8 mouse cellular contexts compared by ENCODE assay signal in genomic region chr4:59035786-59036350, GRCm38 (mm10). TPM values are rescaled to one million over a fixed set of nuclear protein-coding genes. Genes with fewer than 3 reads are reported as not detected.
DNase-seq lines count a peak whose midpoint lies in the region; ATAC-seq lines count a peak whose summit lies in the region.

No protein-coding gene starts in this region.

- peak overlapping the region; percentile 81 for H3K4me2 ChIP-seq in heart, embryonic 13.5 days
- H3K4me2 ChIP-seq in hindbrain, embryonic 13.5 days, result peak overlapping the region; percentile 62
- peak overlapping the region; percentile 60 for H3K4me2 ChIP-seq in midbrain, embryonic 14.5 days (ENCODE audit: low read length)

- H3K9me3 ChIP-seq in heart, embryonic 13.5 days, result no peaks in the 10 kb centered on the region
- peaks cover 2% of the 10 kb centered on the region; the same call in 1 of the 2 replicates for H3K9me3 ChIP-seq in hindbrain, embryonic 13.5 days
- no peaks in the 10 kb centered on the region for H3K9me3 ChIP-seq in midbrain, embryonic 14.5 days (ENCODE audit: control insufficient read depth, low read length)

- H3K4me3 ChIP-seq in heart, embryonic 13.5 days, result peak overlapping the region; percentile 83
- peak overlapping the region; percentile 78 for H3K4me3 ChIP-seq in hindbrain, embryonic 13.5 days
- H3K4me3 ChIP-seq in midbrain, embryonic 14.5 days (replicated peaks; ENCODE audit: low read depth, low read length), result peak overlapping the region; percentile 80

- H3K27ac ChIP-seq in heart, embryonic 13.5 days (replicated peaks), result no peak overlapping the region
- peak overlapping the region; percentile 97 for H3K27ac ChIP-seq in hindbrain, embryonic 13.5 days
- peak overlapping the region; percentile 96 for H3K27ac ChIP-seq in midbrain, embryonic 14.5 days (replicated peaks; ENCODE audit: low read depth, low read length)

- peaks cover 8% of the 10 kb centered on the region for H3K36me3 ChIP-seq in heart, embryonic 13.5 days
- peaks cover 22% of the 10 kb centered on the region for H3K36me3 ChIP-seq in hindbrain, embryonic 13.5 days
- H3K36me3 ChIP-seq in midbrain, embryonic 14.5 days (ENCODE audit: control insufficient read depth, insufficient read depth, low read length), result peaks cover 11% of the 10 kb centered on the region

- DNase-seq in heart, adult 9 months (ENCODE audit: low spot score in 2 of 2), result no peak
- DNase-seq in 3T3-L1 (ENCODE audit: low read depth, low spot score), result peak; percentile 34
- peak; percentile 28 for DNase-seq in brain, adult 2 months (ENCODE audit: low read depth, low spot score)
- DNase-seq in midbrain, embryonic 14.5 days, result no peak
- no peak for DNase-seq in layer of hippocampus, adult 9-10 months (ENCODE audit: low spot score)
- no peak for DNase-seq in gastrocnemius, postnatal 25 days

- WGBS in heart, embryonic 13.5 days, result 70% methylated on average over 18 of the region's 18 CpGs
- WGBS in hindbrain, embryonic 13.5 days, result 56% methylated on average over 18 of the region's 18 CpGs
- WGBS in midbrain, embryonic 14.5 days, result 55% methylated on average over 18 of the region's 18 CpGs

- H3K9ac ChIP-seq in heart, embryonic 13.5 days, result peak overlapping the region; percentile 91
- H3K9ac ChIP-seq in hindbrain, embryonic 13.5 days, result peak overlapping the region; percentile 96
- peak overlapping the region; percentile 96 for H3K9ac ChIP-seq in midbrain, embryonic 14.5 days (replicated peaks; ENCODE audit: low read length)

- no peaks in the 10 kb centered on the region for H3K27me3 ChIP-seq in heart, embryonic 13.5 days (replicated peaks)
- no peaks in the 10 kb centered on the region for H3K27me3 ChIP-seq in hindbrain, embryonic 13.5 days
- H3K27me3 ChIP-seq in midbrain, embryonic 14.5 days (ENCODE audit: control insufficient read depth, insufficient read depth, low read length), result no peaks in the 10 kb centered on the region

- ATAC-seq in heart, embryonic 13.5 days (ENCODE audit: extremely low read depth, insufficient number of reproducible peaks, low FRiP score, low TSS enrichment), result no peak
- peak; percentile 34 for ATAC-seq in hindbrain, embryonic 13.5 days (ENCODE audit: low FRiP score)
- peak; percentile 41 for ATAC-seq in midbrain, embryonic 14.5 days (ENCODE audit: low FRiP score, low TSS enrichment)

- peaks cover 11% of the 10 kb centered on the region for H3K4me1 ChIP-seq in heart, embryonic 13.5 days
- peaks cover 12% of the 10 kb centered on the region for H3K4me1 ChIP-seq in hindbrain, embryonic 13.5 days (replicated peaks)
- 0 out of 2 replicates have a peak, but pooled peaks cover 3% of the 10 kb centered on the region for H3K4me1 ChIP-seq in midbrain, embryonic 14.5 days (ENCODE audit: control insufficient read depth, insufficient read depth, low read length)

RNA-seq across cellular contexts. Expression of gene Gng10, which starts 1.0 kb away (rescaled TPM):
- polyA plus RNA-seq in heart, embryonic 13.5 days (2015; fragmentation: Nextera tagmentation; extraction: Ambion mirVana), result 46.6 and 47.8 TPM in 2 replicates
- polyA plus RNA-seq in hindbrain, embryonic 13.5 days (2015; fragmentation: Nextera tagmentation; extraction: Ambion mirVana), result 150 and 154 TPM in 2 replicates
- 184 and 230 TPM in 2 replicates for polyA plus RNA-seq in midbrain, embryonic 14.5 days (2014; fragmentation: Nextera tagmentation; extraction: Ambion mirVana)
- total RNA-seq in gastrocnemius, postnatal 25 days (2021), result 10 to 100 TPM in 1 of 2 experiments, 1 to 10 TPM in 1; 8.3 to 11.9 TPM

RNA-seq across cellular contexts. Expression of gene Gm20503, which starts 32.9 kb away (rescaled TPM):
- 11.0 and 11.6 TPM in 2 replicates for polyA plus RNA-seq in heart, embryonic 13.5 days (2015; fragmentation: Nextera tagmentation; extraction: Ambion mirVana)
- 9.2 and 10.6 TPM in 2 replicates for polyA plus RNA-seq in hindbrain, embryonic 13.5 days (2015; fragmentation: Nextera tagmentation; extraction: Ambion mirVana)
- polyA plus RNA-seq in midbrain, embryonic 14.5 days (2014; fragmentation: Nextera tagmentation; extraction: Ambion mirVana), result 4.6 and 5.2 TPM in 2 replicates
- 1 to 10 TPM in 1 of 2 experiments, under 1 TPM in 1; 0.78 to 1.3 TPM for total RNA-seq in gastrocnemius, postnatal 25 days (2021)

RNA-seq across cellular contexts. Expression of gene Dnajc25, which starts 41.0 kb away (rescaled TPM):
- polyA plus RNA-seq in heart, embryonic 13.5 days (2015; fragmentation: Nextera tagmentation; extraction: Ambion mirVana), result 9.0 and 10.6 TPM in 2 replicates
- polyA plus RNA-seq in hindbrain, embryonic 13.5 days (2015; fragmentation: Nextera tagmentation; extraction: Ambion mirVana), result 5.5 and 6.4 TPM in 2 replicates
- polyA plus RNA-seq in midbrain, embryonic 14.5 days (2014; fragmentation: Nextera tagmentation; extraction: Ambion mirVana), result 5.7 and 6.3 TPM in 2 replicates
- total RNA-seq in gastrocnemius, postnatal 25 days (2021), result 10 to 100 TPM; 10.5 to 11.1 TPM

RNA-seq across cellular contexts. Expression of gene Ptgr1, which starts 48.9 kb away (rescaled TPM):
- polyA plus RNA-seq in heart, embryonic 13.5 days (2015; fragmentation: Nextera tagmentation; extraction: Ambion mirVana), result 8.5 and 10.7 TPM in 2 replicates
- polyA plus RNA-seq in hindbrain, embryonic 13.5 days (2015; fragmentation: Nextera tagmentation; extraction: Ambion mirVana), result 5.0 and 6.1 TPM in 2 replicates
- polyA plus RNA-seq in midbrain, embryonic 14.5 days (2014; fragmentation: Nextera tagmentation; extraction: Ambion mirVana), result 2.7 and 4.4 TPM in 2 replicates
- 1 to 10 TPM; 1.5 to 2.4 TPM for total RNA-seq in gastrocnemius, postnatal 25 days (2021)

Comparison
In these comparisons a context has a peak if more than half of its experiments do, and no peak if none do; other contexts are left out.
1. DNase-seq: peak in 3T3-L1 (single experiment) and brain, adult 2 months (single experiment); none in heart, adult 9 months (0 of 2), midbrain, embryonic 14.5 days (single experiment), layer of hippocampus, adult 9-10 months (single experiment) and gastrocnemius, postnatal 25 days (single experiment).
2. Peak in every context shown above with its lines, with median percentiles within 50 percentile points of each other: H3K4me2 ChIP-seq, H3K4me3 ChIP-seq and H3K9ac ChIP-seq.